Mouse (Mus musculus): ENCODE measurements around the gene Grwd1. TPM values are rescaled to one million over a fixed set of nuclear protein-coding genes. Genes with fewer than 3 reads are reported as not detected.

Gene Grwd1
- total RNA-seq, 2 experiments from 2014 or later, result 33.0 to 36.0 TPM

DNA sequence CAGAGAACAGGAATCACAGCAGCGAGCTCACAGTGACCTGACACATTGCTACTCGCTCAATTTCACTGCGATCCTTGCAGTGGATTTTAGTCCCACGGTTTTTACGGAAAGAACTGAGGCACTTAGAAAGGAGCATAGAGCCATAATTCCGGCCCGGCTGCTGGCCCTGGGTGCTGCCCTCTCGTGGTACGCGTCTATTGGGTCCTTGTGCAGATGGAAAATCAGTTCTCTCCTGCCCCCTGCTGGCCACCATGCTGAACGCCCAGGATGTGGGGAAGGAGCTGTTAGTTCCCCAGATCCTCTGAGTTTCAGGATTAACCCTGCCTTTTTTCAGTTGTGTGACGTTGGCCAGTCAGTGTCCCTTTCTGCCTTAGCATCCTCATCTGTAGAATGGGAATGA lies 29.4 kb downstream of the Grwd1 start:
- peak; percentile 93 to 96 for DNase-seq (ENCODE audit: low spot score in 2 of 2)

DNA sequence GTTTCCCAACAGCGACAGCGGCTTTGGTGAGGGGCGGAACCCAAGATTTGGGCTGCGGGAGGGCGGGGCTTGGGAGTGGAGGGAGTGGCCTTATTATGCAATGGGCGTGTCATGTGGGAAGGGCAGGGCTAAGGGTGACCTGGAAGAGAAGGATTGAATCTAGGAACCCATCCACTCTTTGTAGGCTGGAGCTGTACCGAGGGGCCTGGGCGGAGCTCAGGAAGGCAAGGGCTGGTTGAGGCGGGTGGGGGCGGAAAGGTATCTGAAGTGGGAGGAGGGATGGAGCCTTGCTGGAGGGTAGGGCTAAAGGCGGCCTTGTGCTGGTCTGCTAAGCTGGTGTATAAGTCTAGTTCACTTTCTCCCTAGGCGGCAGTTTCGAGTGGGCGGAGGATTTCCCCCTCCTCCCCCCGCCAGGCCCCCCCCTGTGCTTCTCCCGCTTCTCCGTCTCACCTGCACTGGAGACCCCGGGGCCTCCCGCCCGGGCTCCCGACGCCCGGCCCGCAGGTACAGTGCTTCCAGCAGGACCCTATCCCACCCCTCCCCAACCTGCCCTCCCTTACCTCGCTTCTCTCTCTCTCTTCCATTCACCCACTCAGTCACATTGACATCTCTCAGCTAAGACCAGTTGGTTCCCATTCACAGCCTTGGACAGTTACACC lies 30.1 kb downstream of the Grwd1 start:
- DNase-seq (ENCODE audit: low spot score in 2 of 2), result no peak

DNA sequence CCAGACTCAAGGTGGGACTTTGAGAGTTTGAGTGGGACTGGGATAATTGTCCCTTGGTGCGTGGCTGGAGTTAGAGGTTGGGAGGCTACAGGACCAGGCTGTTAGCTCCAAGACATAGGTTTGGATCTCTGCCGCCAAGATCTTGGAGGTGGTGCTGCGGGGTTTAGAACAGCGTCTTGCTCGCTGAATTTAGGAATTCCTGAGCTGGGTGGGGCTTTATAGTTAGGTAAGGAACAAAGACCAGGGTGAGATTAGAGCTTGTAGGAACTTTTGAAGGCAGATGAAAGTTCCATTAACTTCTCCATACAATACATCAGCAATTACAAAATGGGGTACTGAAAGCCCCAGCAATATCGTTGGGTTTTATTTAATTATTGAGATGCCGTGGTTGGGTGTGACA lies 30.7 kb downstream of the Grwd1 start:
- no peak for DNase-seq (ENCODE audit: low spot score in 2 of 2)

DNA sequence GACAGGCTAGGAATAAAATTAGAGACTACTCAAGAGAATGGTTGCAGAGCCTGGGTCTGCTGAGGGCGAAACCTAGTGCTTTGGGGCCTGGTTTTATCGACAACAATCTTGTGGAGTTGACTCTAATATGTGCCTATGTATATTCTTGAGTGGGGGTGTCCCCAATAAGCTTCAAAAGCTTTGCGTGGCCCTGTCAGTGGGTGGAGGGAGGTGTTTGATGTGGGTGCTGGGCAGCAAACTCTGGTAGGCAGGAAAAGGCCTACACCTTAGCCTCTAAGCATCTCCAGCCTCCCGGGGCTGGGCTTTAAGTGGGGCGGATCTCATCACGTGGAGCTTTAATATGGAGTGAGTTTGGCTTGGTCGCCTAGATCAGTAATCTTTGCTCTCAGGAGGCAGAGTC lies 31.8 kb downstream of the Grwd1 start:
- DNase-seq (ENCODE audit: low spot score in 2 of 2), result no peak

DNA sequence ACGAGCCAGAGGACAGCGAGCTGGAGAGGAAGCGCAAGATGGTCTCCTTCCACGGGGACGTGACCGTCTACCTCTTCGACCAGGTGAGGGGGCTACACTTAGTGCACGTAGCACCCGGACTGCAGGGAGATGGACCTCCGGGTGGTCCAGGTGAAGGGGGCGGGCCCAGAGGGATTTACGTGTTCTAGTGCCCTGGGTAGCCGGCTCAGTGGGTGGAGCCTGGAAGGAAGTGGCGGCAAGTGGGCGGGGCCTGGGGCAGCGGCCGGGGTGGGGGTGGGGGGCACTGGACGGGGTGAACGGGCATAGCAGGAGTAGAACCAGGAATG lies 32.3 kb downstream of the Grwd1 start:
- DNase-seq (ENCODE audit: low spot score in 2 of 2), result no peak

DNA sequence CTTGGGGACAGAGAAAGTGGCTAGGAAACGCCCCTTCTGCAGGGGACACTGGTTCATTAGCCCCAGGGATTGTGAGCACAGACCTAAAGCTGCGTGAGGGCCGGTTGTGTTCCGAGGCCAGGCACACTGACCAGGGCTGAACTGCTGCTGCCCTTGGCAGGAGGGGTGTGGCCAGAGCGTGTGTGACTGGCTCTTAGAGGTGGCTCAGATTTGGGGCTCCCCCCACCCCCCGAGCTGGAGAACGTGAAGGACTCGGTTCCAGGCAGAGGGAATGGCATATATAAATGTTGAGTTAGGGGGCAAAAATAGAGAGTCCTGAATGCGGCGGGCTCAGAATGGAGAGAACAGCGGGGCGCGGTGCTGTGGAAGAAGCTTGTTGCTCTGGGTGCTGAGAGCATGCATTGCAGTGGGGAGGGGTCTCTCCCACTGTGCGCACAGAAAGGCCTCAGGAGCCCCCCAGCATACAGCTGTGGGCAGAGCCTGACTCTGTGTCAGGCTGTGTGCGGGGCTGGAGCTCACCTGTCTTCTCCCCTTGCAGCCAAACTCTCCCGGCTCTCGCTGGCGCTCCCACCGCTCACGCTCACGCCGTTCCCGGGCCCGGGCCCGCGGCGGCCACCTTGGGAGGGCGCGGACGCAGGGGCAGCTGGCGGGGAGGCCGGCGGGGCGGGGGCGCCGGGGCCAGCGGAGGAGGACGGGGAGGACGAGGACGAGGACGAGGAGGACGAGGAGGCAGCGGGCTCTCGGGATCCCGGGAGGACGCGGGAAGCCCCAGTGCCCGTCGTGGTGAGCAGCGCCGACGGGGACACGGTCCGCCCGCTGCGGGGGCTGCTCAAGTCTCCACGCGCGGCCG lies 32.9 kb downstream of the Grwd1 start:
- DNase-seq (ENCODE audit: low spot score in 2 of 2), result no peak

DNA sequence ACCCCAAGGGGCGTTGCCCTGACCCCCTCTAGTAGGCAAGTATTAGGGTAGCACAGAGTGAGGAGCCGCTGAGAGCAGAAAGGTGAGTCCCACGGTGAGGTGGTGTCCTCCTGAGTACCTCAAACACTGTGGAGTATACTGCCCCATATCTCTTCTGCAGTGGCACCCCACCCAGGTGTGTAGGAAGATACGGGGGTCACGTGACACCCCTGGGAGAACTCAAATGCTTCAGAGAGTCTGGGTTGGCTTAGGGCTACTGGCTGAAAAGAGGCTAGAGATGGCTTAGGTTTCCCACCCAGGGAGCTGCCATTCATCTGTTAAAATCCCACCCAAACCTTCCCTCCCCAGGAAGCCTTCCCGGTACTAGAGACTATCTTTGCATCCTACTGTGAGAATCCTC lies 33.8 kb downstream of the Grwd1 start:
- no peak for DNase-seq (ENCODE audit: low spot score in 2 of 2)

DNA sequence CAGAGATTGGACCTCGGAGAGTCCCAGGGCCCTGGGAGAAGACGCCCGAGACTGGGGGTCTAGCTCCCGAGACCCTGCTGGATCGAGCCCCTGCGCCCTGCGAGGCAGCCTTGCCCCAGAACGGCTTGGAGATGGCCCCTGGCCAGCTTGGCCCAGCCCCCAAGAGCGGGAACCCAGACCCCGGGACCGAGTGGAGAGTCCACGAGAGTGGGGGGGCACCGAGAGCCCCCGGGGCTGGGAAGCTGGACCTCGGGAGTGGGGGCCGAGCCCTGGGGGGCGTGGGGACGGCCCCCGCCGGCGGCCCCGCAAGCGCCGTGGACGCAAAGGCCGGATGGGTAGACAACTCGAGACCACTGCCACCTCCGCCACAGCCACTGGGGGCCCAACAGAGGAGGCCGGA lies 35.8 kb downstream of the Grwd1 start:
- no peak for DNase-seq (ENCODE audit: low spot score in 2 of 2)

DNA sequence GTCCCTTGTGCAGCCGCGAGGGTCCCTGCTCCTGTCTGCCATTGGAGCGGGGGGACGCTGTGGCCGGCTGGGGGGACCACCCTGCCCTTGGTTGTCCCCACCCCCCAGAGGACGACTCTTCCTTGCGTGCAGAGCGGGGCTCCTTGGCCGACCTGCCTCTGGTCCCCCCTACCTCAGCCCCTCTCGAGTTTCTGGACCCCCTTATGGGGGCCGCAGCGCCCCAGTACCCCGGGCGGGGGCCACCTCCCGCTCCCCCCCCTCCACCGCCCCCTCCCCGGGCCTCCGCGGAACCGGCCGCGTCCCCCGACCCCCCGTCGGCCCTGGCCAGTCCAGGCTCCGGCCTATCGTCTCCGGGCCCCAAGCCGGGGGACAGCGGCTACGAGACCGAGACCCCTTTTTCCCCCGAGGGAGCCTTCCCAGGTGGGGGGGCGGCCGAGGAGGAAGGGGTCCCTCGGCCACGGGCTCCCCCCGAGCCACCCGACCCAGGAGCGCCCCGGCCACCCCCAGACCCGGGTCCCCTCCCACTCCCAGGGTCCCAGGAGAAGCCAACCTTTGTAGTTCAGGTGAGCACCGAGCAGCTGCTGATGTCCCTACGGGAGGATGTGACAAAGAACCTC lies 36.7 kb downstream of the Grwd1 start:
- DNase-seq (ENCODE audit: low spot score in 2 of 2), result no peak

DNA sequence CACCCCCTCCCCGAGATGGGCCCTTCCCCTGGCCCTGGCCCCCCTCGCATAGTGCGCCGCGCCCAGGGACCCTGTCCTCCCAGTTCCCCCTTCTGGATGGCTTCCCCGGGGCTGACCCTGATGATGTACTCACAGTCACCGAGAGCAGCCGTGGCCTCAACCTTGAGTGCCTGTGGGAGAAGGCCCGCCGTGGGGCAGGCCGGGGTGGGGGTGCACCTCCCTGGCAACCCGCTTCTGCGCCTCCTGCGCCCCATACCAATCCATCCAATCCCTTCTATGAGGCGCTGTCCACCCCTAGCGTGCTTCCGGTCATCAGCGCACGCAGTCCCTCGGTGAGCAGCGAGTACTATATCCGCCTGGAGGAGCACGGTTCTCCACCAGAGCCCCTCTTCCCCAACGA lies 37.5 kb downstream of the Grwd1 start:
- no peak for DNase-seq (ENCODE audit: low spot score in 2 of 2)

DNA sequence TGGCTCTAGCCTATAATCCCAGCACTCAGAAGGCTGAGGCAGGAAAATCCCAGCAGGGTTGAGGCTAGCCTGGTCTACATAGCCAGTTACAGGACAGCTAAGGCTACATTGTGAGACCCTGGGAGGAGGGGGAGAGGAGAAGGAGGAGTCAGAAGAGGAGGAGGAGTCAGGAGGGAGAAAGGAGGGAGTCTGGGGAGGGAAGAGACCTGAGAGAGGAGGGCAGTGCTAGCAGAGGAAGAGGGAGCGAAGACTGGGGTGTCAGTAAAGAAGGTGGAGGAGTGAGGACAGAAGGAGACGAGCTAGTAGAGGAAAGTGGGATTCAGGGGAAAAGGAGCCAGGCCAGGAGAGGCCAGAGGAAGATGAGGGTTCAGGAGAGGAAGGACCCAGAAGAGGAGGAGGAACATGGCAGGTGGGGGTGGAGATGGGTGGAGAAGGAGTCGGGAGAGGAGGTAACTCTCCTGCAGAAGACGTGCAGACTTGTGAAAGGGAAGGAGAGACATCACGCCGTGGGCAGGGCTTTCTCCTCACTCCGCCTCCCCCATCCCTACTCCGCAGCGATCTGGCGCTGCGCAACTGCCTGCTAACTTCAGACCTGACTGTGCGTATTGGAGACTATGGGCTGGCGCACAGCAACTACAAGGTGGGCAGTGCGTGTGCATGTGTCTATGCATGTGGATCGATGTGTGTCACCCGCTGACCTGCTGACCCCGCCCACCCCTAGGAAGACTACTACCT lies 38.8 kb downstream of the Grwd1 start:
- DNase-seq (ENCODE audit: low spot score in 2 of 2), result no peak

DNA sequence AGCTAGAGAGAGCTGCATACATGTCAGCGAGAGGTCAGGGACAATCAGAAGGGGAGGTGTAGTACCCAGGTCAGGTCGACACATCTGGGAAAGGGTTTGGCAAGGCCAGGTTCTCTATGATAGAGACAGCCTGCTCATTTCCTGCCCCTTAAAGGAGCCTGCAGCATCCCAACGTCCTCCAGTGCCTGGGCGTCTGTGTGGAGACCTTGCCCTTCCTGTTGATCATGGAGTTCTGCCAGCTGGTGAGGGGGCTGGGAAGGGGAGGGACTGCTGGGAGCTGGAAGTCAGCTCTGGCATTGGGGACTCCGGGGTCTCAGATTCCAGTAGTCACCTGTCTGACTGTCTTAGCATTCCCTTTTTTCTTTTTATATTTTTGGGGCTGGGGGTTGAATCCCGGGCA lies 40.0 kb downstream of the Grwd1 start:
- DNase-seq (ENCODE audit: low spot score in 2 of 2), result no peak

DNA sequence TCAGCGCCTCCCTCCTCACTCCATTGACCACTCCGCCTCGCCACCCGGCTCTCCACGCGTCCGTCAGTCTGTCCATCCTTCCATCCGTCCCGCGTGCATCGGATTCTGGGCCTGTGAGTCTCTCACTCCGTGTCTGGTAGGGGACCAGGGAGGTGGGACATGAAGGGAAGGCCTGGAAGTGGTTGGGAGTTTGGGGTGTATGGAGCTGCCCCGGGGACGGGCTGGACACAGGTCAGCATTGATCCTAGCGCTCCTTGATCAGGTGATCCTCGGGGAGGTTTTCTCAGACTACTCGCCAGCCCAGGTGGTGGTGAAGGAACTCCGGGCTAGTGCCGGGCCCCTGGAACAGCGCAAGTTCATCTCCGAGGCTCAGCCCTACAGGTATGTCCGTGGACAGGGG lies 43.1 kb downstream of the Grwd1 start:
- DNase-seq (ENCODE audit: low spot score in 2 of 2), result no peak

DNA sequence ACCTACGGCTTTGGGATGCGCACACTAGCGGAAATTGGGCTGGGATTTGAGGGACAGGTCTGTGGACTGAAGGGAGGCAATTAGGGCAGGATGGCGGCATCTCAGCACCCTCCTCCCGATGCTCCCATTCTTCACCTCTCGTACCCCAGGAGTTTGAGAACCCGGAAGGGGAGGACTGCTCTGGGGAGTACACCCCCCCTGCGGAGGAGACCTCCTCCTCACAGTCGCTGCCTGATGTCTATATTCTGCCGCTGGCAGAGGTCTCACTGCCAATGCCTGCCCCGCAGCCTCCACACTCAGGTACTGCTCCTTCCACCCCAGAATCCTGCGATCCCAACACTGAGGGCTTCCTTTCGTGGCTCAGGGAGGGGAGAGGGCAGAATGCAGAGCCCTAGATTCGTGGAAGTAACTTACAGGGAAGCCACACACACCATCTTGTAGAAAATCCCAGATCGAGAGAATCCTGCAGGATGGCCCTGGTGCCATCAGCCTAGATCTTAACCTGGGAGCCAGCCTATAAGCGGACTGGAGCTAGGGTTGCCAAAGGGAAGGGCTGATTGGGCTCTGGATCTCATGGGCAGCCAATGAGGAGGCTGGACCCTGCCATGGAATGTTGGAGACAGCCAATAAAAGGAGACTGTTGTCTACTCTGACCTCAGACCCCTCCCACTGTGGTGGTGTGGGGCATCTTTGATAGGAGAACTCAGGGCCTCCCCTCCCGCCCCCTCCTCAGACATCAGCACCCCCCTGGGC lies 43.9 kb downstream of the Grwd1 start:
- DNase-seq (ENCODE audit: low spot score in 2 of 2), result no peak

DNA sequence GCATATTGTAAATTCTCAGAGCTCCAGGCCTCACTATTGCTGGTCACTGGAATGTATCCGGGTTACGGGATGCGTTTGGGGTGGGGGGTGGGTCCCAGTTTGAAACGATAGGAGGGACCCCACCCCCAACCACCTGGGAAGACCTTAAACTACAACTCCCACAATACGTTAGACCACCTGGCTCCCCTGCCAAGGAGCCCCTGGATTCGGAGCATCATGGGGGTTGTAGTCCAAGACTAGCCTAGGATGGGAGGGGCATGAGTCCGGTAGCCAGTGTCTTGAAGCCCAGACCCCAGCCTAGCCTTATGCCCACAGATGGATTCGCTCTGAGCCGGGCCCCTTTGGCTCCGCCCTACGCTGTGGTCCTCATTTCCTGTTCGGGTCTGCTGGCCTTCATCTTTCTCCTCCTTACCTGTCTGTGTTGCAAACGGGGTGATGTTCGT lies 44.6 kb downstream of the Grwd1 start:
- DNase-seq (ENCODE audit: low spot score in 2 of 2), result no peak

DNA sequence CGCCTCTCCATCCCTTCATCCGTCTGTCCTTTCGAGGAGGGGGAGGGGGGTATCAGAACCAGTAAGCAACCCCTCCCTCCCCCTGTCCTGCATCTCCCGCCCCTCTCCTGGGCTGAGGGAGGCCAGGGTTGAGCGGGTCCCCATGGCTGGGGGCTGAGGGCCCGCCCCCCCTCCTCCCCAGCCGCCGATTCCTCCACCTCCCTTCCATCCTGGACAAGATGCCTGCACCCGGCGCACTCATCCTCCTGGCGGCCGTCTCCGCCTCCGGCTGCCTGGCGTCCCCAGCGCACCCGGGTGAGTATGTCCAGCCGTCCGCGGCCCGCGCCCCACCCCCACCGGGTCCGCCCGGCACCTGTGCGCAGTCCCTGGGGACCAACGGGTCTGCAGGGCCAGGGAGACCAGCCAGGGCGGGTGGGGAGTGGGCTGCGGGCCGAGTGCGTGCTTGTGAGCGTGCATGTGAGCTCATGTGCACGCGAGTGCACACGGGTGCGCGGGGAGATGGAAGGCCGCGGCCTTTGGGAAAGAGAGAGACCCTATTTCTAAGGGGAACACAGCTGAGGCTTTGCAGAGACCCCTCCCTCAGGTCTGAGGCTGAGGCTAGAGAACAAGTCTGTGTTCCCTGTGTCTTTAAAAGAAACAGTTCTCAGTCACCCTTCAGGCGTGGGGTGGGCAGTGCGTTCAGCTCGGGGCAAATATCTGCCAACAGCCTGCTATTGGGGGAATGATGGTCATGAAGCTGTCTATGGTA lies 45.2 kb downstream of the Grwd1 start:
- no peak for DNase-seq (ENCODE audit: low spot score in 2 of 2)

DNA sequence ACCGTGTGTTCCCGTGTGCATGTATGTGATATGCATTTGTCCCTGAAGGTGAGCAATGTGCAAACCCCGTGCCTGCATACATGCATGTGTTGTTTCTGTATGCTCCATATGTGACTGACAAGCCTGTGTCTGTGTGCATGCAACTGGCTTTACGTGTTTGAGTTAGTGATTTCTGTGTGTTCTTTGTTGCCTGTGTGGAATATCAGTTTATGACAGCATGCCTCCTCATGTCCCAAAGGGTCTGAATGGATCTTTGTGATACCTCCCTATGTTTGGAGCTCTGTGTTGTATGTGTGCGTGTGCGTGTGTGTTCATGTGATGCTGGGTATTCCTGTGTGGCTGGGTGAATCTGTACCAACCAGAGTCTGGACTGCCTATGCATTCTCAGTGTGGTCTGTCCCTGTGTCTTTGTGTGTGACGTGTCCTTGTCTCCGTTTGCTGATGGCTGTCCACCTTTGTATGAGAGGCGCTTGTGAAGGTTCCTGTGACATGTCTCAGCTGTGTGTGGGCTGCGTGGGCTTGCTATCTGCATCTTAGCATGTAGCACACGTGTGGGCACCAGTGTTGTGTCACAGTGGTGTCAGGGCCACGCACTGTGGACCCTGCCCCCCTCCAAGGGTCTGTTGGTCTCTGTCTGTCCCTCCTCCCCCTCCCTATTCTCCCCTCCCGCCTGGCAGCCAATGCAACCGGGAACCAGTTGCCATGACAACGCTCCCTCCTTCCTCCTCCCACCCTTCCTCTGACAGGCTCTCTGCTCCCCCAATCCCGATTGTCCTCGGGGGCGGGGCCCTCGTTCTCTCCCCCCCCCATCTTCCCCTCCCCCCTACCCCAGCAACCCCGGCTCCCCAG lies 46.0 kb downstream of the Grwd1 start, which contains the start of gene Sult2b1:
Gene Sult2b1, minus strand, starts transcription at position 146 of the 849 bp plus-strand sequence.
- DNase-seq (ENCODE audit: low spot score in 2 of 2), result peak in 1 of 2 experiments; percentile 40

DNA sequence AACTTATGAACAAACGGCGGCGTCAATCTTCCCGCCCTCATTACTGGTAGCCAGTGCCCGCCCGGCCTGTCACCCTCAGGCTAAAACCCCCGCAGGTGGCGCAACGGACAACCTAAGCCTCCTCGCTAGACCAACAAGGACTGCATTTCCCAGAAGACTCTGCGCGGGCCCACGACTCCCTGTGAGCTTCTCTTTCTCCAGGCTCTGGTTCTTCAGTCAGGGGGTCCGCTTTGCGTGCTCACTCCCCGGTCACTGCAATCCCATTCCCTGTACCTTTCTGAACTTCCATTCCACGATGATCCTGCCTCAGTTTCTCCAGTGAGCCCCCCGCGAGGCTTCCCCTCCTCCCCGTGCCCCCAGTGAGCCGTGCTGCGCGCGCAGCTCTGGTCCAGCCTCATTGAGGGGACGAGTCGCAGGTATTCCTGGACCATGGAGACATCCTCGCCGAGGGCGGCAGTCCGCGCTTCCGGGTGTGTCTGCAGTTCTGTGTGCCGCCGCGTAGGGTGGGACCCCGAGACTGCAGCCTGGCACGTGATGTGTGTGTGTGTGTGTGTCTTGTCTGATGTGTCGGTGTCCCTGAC lies 47.1 kb downstream of the Grwd1 start, which contains the start of gene Lmtk3:
Gene Lmtk3, plus strand, starts transcription at position 228 of the 581 bp plus-strand sequence.
- DNase-seq (ENCODE audit: low spot score in 2 of 2), result peak in 1 of 2 experiments; percentile 55

DNA sequence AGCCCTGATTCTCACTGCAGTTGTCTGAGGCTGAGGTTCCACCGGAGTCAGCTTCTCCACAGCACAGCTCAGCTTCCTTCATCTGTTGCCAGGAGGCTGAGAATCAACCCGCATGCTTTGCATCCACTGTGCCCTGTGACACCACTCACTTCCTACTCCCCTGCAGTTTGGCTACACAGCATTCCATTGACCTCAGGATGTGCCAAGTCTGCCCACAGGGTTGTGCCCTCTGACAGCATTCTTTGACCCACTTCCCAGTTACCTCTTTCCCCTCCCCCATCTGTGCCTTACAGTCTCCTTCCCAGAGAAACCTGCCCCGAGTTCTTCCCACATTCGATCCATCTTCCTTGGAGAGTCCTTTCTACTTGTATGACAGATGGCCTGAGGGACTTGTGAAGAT lies 48.5 kb downstream of the Grwd1 start:
- no peak for DNase-seq (ENCODE audit: low spot score in 2 of 2)

Measured in adrenal gland, adult 18-20 months (tissue).